Mouse (Mus musculus): ENCODE data around the gene Ddx31. TPM values are rescaled to one million over a fixed set of nuclear protein-coding genes. Genes with fewer than 3 reads are reported as not detected.

The Ddx31 gene
- polyA plus RNA-seq, 1 experiment from 2014 or later: 18.8 TPM

DNA sequence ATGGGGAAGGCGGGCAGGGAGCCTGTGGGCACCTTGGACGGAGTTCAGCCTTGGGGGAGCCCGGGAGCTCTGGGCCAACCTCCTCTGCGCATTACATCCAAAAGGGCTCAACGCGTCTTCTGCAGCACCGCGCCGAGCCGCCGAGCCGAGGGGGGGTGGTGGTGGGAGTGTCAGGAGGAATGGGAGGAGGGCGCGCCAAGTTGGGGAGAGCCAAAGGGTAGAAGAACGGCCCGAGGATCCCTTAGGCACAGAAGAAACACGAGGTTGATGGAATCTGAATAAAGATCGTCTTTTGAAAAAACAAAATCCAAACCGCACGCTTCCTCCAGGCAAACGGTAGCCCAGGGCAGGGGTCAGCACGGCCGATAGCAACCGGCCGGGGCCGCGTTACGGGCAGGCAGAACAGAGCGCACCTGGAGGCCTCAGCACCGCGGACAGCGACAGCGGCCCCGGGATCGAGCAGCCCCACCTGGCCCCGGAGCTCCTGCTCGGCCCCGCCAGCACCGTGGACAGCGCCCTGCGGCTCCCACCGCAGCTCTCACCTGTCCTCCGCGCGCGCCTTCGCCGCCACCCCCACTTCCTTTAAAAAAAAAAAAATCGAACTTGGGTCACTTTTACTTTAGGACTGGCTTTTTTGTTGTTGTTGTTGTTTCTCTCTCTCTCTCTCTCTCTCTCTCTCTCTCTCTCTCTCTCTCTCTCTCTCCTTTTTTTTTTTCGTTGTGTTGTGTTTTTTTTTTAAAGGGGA, 75.7 kb downstream of the Ddx31 start:
- Histone ChIP-seq H3K9me3 (no peaks in the 10 kb centered on the region), H3K9ac (no peak overlapping the region), H3K4me3 (replicated peaks) (peak overlapping the region; percentile 8), H3K36me3 (replicated peaks) (no peaks in the 10 kb centered on the region), H3K27me3 (peaks cover 98% of the 10 kb centered on the region), H3K4me1 (peaks cover 32% of the 10 kb centered on the region), H3K27ac (no peak overlapping the region), H3K4me2 (no peak overlapping the region)
- ATAC-seq (ENCODE audit: low FRiP score): no peak
- WGBS: under 1% methylated on average over 42 of the region's 50 CpGs

DNA sequence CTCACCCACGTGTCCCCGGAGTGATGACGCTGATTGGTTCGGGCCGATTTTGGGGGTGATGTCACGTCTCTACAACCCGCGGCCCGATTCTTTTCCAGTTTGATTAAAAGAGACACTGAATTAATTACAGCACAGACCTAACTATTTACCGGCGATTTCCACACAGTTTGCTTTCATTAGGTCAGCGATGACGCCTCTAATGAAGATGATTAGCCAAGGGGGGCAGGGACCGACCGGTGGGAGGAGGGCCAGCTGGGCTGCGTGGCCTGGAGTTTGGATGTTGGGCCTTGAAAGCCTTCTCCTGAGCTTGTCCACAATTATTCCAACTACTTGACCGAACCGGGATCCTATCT, 76.3 kb downstream of the Ddx31 start, which contains the start of gene Barhl1:
Barhl1 (minus strand) TSS at position 156 of the 353 bp plus-strand sequence.
- H3K9me3 ChIP-seq: no peaks in the 10 kb centered on the region
- peaks cover 98% of the 10 kb centered on the region for H3K27me3 ChIP-seq
- H3K4me1 ChIP-seq: peaks cover 28% of the 10 kb centered on the region
- H3K9ac ChIP-seq: peak within 1 kb of the TSS; percentile 29; the same call in 1 of the 2 replicates
- H3K36me3 ChIP-seq (replicated peaks): no peaks in the 10 kb centered on the region
- peak within 1 kb of the TSS; percentile 40 for H3K4me2 ChIP-seq
- 2% methylated on average over 18 of the region's 18 CpGs for WGBS
- no peak within 1 kb of the TSS for H3K27ac ChIP-seq
- H3K4me3 ChIP-seq (replicated peaks): peak within 1 kb of the TSS; percentile 19
- no peak for ATAC-seq (ENCODE audit: low FRiP score)

DNA sequence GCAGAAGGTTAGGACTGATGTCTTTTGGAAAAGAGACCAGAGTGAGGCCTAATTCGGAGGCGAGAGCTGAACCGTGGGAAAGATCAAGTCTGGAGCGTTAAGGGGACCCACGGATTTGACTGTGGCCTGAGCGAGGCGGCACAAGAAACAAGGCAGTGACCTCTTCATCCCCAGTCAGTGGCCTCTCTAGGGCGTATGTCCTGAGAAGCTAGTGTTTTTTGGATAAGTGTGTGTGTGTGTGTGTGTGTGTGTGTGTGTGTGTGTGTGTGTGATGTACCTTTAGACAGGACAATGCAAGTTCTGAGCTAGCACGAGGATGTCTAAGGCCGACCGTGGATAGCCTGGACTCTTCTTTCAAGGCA, 76.9 kb downstream of the Ddx31 start:
- 2% methylated on average over 11 of the region's 11 CpGs for WGBS
- no peak for ATAC-seq (ENCODE audit: low FRiP score)
- Histone ChIP-seq H3K27ac (no peak overlapping the region), H3K36me3 (replicated peaks) (no peaks in the 10 kb centered on the region), H3K9me3 (no peaks in the 10 kb centered on the region), H3K4me3 (replicated peaks) (no peak overlapping the region), H3K4me1 (peaks cover 22% of the 10 kb centered on the region), H3K9ac (no peak overlapping the region), H3K27me3 (peaks cover 98% of the 10 kb centered on the region), H3K4me2 (no peak overlapping the region)

DNA sequence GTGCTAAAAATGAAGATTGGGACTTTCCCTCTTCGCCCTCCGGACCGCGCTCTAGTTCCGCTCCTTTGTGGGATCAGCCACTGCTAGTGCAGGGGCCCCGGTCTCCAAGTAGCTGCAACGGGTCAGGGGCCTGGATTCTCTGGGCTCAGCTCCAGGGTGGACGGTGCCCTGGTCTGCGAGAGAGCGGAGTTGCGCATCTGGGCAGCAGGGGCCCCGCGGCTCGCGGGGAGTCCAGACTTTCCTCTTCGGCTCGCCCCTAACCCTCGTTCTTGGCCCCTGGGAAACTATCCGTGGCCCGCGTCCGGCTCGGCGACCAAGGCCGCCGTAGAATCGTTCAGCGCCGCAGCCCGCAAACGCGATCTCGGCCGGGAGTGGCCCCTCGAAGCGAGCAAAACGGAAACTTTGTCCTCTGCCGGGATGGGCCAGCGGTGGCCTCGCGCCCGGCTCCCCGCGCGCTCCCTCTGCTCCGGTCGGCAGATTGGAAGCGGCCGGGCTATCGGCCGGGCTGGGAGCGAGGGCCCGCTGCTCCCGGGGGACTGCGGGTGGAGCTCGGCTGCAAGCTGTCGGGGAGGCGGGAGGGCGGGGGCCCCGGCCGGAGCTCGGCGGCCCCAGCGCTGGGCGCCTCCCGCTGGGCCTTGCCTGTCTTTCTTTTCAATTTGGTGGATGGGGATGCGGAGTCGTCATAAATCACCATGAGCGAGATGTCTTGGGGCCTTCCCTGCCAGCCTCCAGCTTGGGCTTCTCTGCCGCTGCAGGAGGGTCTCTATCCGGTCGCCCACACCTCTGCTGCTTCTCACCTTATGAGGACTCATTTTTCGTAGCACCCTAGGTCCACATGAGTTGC, 77.5 kb downstream of the Ddx31 start:
- peaks cover 16% of the 10 kb centered on the region for H3K4me1 ChIP-seq
- peak; percentile 37; the same call in 1 of the 2 replicates for ATAC-seq (ENCODE audit: low FRiP score)
- no peaks in the 10 kb centered on the region for H3K36me3 ChIP-seq (replicated peaks)
- H3K9ac ChIP-seq: peak overlapping the region; percentile 29; the same call in 1 of the 2 replicates
- H3K4me3 ChIP-seq (replicated peaks): peak overlapping the region; percentile 19
- WGBS: under 1% methylated on average over 70 of the region's 73 CpGs
- H3K4me2 ChIP-seq: peak overlapping the region; percentile 40
- H3K27ac ChIP-seq: no peak overlapping the region
- no peaks in the 10 kb centered on the region for H3K9me3 ChIP-seq
- H3K27me3 ChIP-seq: peaks cover 98% of the 10 kb centered on the region

DNA sequence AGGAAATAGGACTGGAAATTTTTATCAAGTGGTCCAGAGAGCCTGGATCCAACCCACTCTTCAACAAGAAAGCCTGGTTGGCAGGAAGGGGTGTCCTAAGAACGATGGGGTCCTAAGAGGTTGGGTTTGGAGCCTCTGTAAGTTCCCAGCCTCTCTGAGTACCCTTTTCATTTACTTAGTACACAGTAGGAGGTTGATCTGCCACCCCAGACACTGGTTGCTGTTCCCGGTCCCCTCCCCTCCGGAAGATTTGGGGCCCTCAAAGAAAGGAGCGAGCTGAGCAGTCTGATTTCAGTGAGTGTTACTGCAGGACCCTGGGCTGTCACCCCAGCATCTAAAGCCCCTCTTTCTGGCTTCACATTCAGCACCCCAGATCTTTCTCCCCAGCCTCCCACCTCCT, 78.8 kb downstream of the Ddx31 start:
- H3K27ac ChIP-seq: no peak overlapping the region
- H3K9ac ChIP-seq: no peak overlapping the region
- WGBS: 1% methylated on average over 4 of the region's 4 CpGs
- H3K4me1 ChIP-seq: peaks cover 16% of the 10 kb centered on the region
- no peak for ATAC-seq (ENCODE audit: low FRiP score)
- no peaks in the 10 kb centered on the region for H3K9me3 ChIP-seq
- no peaks in the 10 kb centered on the region for H3K36me3 ChIP-seq (replicated peaks)
- H3K4me2 ChIP-seq: no peak overlapping the region
- H3K4me3 ChIP-seq (replicated peaks): no peak overlapping the region
- H3K27me3 ChIP-seq: peaks cover 98% of the 10 kb centered on the region

DNA sequence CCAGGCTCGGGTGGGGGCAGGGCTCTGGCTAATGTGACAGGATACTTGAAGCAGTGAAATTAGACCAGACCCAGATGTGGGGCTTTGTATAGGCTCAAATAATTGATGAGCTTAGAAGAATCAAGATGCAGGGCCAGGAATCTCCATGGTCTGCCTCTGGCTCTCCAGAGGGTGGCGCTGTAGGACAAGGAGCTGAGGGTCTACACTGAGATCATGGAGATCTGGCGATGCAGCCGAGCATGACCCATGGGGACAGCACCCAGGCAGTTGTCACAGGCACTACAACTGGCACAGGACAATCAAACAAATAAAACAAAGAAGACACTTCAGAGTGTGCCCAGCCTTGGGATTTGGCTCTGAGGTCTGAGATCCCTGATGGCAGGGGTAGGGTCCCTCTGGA, 83.7 kb downstream of the Ddx31 start:
- peak; percentile 65 for ATAC-seq (ENCODE audit: low FRiP score)
- H3K27me3 ChIP-seq: peaks cover 94% of the 10 kb centered on the region
- 2% methylated on average over 4 of the region's 4 CpGs for WGBS
- H3K36me3 ChIP-seq (replicated peaks): no peaks in the 10 kb centered on the region
- 0 out of 2 replicates have a peak, but pooled peaks cover 2% of the 10 kb centered on the region for H3K4me1 ChIP-seq
- H3K27ac ChIP-seq: no peak overlapping the region
- H3K9ac ChIP-seq: no peak overlapping the region
- H3K4me3 ChIP-seq (replicated peaks): no peak overlapping the region
- H3K4me2 ChIP-seq: no peak overlapping the region
- no peaks in the 10 kb centered on the region for H3K9me3 ChIP-seq

DNA sequence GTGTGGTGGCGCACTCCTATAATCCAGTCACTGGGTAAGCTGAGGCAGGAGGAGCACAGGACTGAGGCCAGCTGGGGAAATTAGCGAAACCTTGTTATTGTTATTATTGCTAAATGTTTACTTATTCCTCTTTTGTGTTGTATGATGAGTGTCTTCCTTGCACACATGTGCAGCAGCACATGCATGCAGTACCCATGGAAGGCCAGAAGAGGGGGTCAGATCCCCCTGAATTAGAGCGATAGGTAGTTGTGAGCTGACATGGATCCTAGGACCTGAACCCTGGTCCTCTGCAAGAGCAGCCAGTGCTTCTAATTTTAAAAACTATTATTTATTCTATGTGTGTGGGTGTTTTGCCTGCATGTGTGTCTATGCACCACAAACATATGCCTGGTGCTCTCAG, 90.4 kb downstream of the Ddx31 start:
- peaks cover 54% of the 10 kb centered on the region for H3K27me3 ChIP-seq

DNA sequence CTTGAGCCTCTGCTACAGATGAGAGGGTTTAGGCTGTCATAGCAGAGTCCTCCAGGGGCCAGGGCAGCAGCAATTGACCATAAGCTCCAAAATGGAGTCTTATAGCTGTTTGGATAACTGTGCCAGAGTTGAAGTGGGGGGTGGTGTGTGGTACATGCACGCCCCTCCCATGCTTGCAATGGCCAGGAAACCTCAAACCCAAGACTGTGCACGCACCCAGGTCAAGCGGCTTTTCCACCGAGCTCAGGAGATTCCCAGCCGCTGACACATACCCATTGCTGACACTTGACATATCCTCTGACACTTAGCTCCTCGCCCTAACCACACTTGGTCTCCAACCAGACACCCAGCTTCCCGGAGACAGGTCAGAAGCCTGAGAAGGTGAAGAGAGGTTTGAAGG, 98.8 kb downstream of the Ddx31 start:
- Histone ChIP-seq H3K27ac (no peak overlapping the region), H3K4me2 (no peak overlapping the region), H3K27me3 (peaks cover 48% of the 10 kb centered on the region), H3K9ac (no peak overlapping the region), H3K4me3 (replicated peaks) (no peak overlapping the region), H3K4me1 (peaks cover 22% of the 10 kb centered on the region), H3K9me3 (no peaks in the 10 kb centered on the region), H3K36me3 (replicated peaks) (no peaks in the 10 kb centered on the region)
- no peak for ATAC-seq (ENCODE audit: low FRiP score)
- WGBS: 87% methylated on average over 7 of the region's 7 CpGs

More for the DNA sequence above, 90.4 kb downstream of the Ddx31 start:
- no peak overlapping the region for H3K9ac ChIP-seq
- 95% methylated on average over 3 of the region's 3 CpGs for WGBS
- no peaks in the 10 kb centered on the region for H3K36me3 ChIP-seq (replicated peaks)
- peaks cover 2% of the 10 kb centered on the region; the same call in 1 of the 2 replicates for H3K4me1 ChIP-seq
- H3K27ac ChIP-seq: no peak overlapping the region
- no peaks in the 10 kb centered on the region for H3K9me3 ChIP-seq
- no peak for ATAC-seq (ENCODE audit: low FRiP score)
- no peak overlapping the region for H3K4me3 ChIP-seq (replicated peaks)
- H3K4me2 ChIP-seq: no peak overlapping the region

DNA sequence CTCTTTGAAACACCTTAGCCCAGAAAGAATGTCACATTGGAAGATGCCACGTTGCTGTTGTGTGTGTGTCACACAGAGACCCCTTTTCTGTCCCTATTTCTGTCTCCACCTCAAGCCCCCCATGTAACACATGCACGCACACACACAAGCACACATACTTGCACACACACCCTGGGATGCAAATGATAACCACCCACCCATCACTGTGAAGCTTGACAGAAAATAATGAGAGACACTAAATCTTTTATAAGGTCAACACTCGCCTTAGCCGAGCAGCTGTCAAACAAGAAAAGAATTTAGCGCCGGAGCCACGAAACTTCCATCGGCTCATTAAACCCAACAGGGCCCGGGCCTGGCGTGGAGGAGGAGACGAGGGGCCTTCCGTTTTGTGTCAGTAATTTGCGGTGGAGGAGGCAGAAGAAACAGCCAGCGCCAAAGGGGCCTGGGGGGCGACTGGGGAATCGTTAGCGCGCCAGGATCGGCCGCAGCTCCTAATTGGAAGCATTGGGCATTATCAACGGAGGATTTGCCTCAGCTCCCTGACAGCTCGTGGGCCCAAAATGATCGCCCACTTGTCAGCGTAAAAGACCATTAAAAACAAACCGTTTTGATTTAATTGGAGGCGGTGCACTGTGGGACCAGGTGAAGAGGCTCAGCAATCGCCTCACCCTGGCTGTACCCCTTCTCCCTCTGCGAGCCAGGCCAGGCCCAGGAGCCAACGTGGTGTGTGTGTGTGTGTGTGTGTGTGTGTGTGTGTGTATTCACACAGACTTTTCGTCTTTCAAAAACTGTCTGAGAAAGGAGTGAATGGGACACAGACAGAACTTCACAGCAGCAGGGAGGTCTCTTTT, 103.7 kb downstream of the Ddx31 start:
- Histone ChIP-seq H3K4me3 (replicated peaks) (no peak overlapping the region; the same call in 1 of the 2 replicates), H3K9me3 (no peaks in the 10 kb centered on the region), H3K4me2 (peak overlapping the region; percentile 28), H3K36me3 (replicated peaks) (no peaks in the 10 kb centered on the region), H3K4me1 (peaks cover 40% of the 10 kb centered on the region), H3K9ac (peak overlapping the region; percentile 13; the same call in 1 of the 2 replicates), H3K27ac (peak overlapping the region; percentile 70), H3K27me3 (peaks cover 54% of the 10 kb centered on the region)
- WGBS: 16% methylated on average over 30 of the region's 30 CpGs
- peak; percentile 80; the same call in 1 of the 2 replicates for ATAC-seq (ENCODE audit: low FRiP score)

DNA sequence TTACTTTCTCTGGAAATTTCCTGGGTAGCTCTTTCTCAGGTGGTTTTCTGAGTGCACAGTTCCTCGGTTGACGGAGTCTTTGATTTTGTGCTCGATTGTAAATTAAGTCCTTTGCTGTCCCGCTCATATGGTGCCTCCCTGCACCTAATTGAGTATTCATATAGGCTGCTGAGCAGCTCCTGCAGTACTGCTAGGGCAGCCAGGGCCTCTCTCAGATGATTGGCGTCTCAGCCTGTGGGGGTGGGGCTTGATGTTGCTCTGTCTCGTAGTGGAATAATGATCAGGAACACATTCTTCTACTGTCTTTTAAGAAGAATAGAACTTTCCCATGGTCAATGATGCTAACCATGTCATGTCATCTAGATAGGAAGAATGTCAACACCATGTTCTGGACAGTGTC, 105.2 kb downstream of the Ddx31 start:
- 33% methylated on average over 6 of the region's 6 CpGs for WGBS
- H3K9ac ChIP-seq: no peak overlapping the region
- no peak overlapping the region for H3K4me3 ChIP-seq (replicated peaks)
- ATAC-seq (ENCODE audit: low FRiP score): peak; percentile 60; the same call in 1 of the 2 replicates
- H3K9me3 ChIP-seq: no peaks in the 10 kb centered on the region
- H3K4me2 ChIP-seq: peak overlapping the region; percentile 17; the same call in 1 of the 2 replicates
- H3K27me3 ChIP-seq: peaks cover 51% of the 10 kb centered on the region
- peaks cover 32% of the 10 kb centered on the region for H3K4me1 ChIP-seq
- H3K27ac ChIP-seq: peak overlapping the region; percentile 70; the same call in 1 of the 2 replicates
- H3K36me3 ChIP-seq (replicated peaks): no peaks in the 10 kb centered on the region

DNA sequence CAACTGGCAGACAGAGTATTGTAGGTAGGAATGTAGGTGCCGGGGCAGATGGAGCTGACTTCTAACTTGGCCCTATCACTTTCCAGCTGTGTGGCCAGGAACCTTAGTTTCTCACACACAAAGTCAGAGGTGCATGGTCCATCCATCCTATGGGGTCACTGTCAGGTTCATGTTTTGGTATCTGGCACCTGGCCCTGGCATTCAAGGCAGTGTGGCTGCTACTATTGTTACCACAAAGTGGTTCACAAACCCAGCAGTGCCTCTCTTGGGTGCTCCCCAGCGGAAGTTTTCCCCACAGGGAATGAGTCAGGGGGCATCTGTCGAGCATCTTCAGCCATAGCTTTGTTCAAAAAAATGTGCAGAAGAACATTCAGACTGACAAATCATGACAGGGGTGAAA, 106.1 kb downstream of the Ddx31 start:
- ATAC-seq (ENCODE audit: low FRiP score): no peak
- WGBS: 84% methylated on average over 3 of the region's 3 CpGs
- no peak overlapping the region for H3K4me2 ChIP-seq
- H3K9ac ChIP-seq: no peak overlapping the region
- H3K4me1 ChIP-seq: peaks cover 32% of the 10 kb centered on the region
- no peaks in the 10 kb centered on the region for H3K9me3 ChIP-seq
- peaks cover 44% of the 10 kb centered on the region for H3K27me3 ChIP-seq
- no peaks in the 10 kb centered on the region for H3K36me3 ChIP-seq (replicated peaks)
- no peak overlapping the region for H3K27ac ChIP-seq
- no peak overlapping the region for H3K4me3 ChIP-seq (replicated peaks)

DNA sequence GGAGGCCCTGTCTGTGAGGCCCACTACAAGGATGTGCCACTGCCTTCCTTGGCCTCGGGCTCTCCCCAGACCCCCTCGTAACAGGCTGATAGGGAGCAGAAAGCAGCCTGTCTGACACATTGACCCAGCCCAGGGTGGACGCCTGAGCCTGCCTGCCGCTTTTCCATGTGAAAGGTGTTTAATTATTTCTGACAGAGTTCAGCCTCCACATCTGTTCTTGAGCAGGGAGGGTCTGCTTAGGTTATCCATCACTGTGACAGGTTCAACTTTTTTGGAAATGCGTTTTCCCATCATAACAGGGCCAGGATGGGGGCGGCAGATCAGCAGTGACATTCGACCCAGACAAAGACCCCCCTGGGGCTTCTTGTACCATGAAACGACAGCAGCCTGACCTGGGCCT, 112.8 kb downstream of the Ddx31 start:
- ATAC-seq (ENCODE audit: low FRiP score): no peak
- 60% methylated on average over 8 of the region's 8 CpGs for WGBS
- no peak overlapping the region for H3K9ac ChIP-seq
- H3K4me3 ChIP-seq (replicated peaks): no peak overlapping the region
- no peaks in the 10 kb centered on the region for H3K36me3 ChIP-seq (replicated peaks)
- peaks cover 40% of the 10 kb centered on the region for H3K27me3 ChIP-seq
- H3K9me3 ChIP-seq: no peaks in the 10 kb centered on the region
- no peak overlapping the region for H3K4me2 ChIP-seq
- H3K4me1 ChIP-seq: no peaks in the 10 kb centered on the region
- H3K27ac ChIP-seq: no peak overlapping the region
